Mouse (Mus musculus) heart, postnatal 0 days (tissue): ENCODE results near the gene Slit1.

ENCODE experiments used
- CTCF ChIP-seq: IDR thresholded peaks from 2 replicates; pipeline ENCODE4 v1.5.1; 2016; ENCODE audit warnings: antibody characterized with exemption, control low read depth, low read depth
- EP300 ChIP-seq: IDR thresholded peaks from 2 replicates; pipeline ENCODE4 v1.6.1; 2016; ENCODE audit warnings: antibody characterized with exemption, low read depth

DNA sequence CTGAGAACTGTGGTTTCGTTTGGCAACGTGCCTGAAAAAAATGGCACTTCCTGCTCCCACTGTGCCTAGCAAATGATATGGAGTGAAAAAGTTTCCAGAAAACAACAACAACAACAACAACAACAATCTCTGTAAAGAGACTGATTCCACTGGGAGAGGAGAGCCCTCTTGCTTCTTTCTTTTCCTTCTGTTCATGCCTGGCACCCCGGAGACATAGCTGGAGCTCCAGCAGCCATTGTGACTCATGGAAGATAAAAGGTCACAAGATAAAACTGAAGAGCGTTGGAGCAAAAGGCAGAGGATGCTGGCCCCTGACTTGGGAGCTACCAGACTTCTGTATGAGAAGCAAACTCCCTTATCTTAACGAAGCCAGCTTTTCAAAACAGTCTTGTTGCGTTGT is 75.9 kb downstream of the Slit1 start:
- no peak for TF ChIP-seq EP300
- no peak for TF ChIP-seq CTCF
